Mouse (Mus musculus) G1E (cell line): ENCODE measurements around the gene AY074887.

Experiments
- CTCF ChIP-seq: IDR thresholded peaks from 2 replicates; pipeline ENCODE4 v1.5.1; 2012; ENCODE audit warnings: low read depth, low read length, inconsistent platforms, mixed read lengths
- GATA1 ChIP-seq: IDR thresholded peaks from 2 replicates; pipeline ENCODE4 v1.6.1; 2012; ENCODE audit warnings: borderline replicate concordance, low read length, inconsistent platforms, mixed read lengths
- TAL1 ChIP-seq: conservative IDR thresholded peaks from 2 replicates; pipeline ENCODE4 v1.6.1; 2012; ENCODE audit warnings: low read depth, low read length, inconsistent platforms, mixed read lengths

GRCm38 (mm10) chr9:54994381-54994780 lies 43.6 kb upstream of the AY074887 start:
- TF ChIP-seq CTCF: no peak
- no peak for TF ChIP-seq TAL1
- no peak for TF ChIP-seq GATA1
